Mouse (Mus musculus): ENCODE data around the gene Syngap1.
"Not testable (repeated sequence)": the region's sequence is repeated elsewhere in the genome, so short reads cannot be mapped to it uniquely, and the experiment has no call there.

Syngap1 gene

GRCm38 (mm10) chr17:26956309-26956708 is 15.3 kb downstream of the Syngap1 start:
- peak in 1 of 2 experiments; percentile 15 for DNase-seq (ENCODE audit: low spot score in 2 of 2)

- peak in 1 of 2 experiments; percentile 56 for DNase-seq (ENCODE audit: low spot score in 2 of 2)
Observed at GRCm38 (mm10) chr17:26956895-26957294, 15.8 kb downstream of the Syngap1 start.

GRCm38 (mm10) chr17:26957872-26958271 is 16.8 kb downstream of the Syngap1 start:
- DNase-seq (ENCODE audit: low spot score in 2 of 2), result peak in 1 of 2 experiments; percentile 15

GRCm38 (mm10) chr17:26958880-26959279 is 17.8 kb downstream of the Syngap1 start:
- peak in 1 of 2 experiments; percentile 31 for DNase-seq (ENCODE audit: low spot score in 2 of 2)

- DNase-seq (ENCODE audit: low spot score in 2 of 2), result no peak
Observed at GRCm38 (mm10) chr17:26959815-26960214, 18.8 kb downstream of the Syngap1 start.

GRCm38 (mm10) chr17:26961572-26962240 is 20.7 kb downstream of the Syngap1 start:
- peak in 1 of 2 experiments; percentile 18 for DNase-seq (ENCODE audit: low spot score in 2 of 2)

GRCm38 (mm10) chr17:26966993-26967392 is 25.9 kb downstream of the Syngap1 start:
- no peak for DNase-seq (ENCODE audit: low spot score in 2 of 2)

- no peak for DNase-seq (ENCODE audit: low spot score in 2 of 2)
Observed at GRCm38 (mm10) chr17:26967477-26967876, 26.4 kb downstream of the Syngap1 start.

GRCm38 (mm10) chr17:26968200-26968611 is 27.2 kb downstream of the Syngap1 start:
- no peak for DNase-seq (ENCODE audit: low spot score in 2 of 2)

- DNase-seq (ENCODE audit: low spot score in 2 of 2), result no peak
Observed at GRCm38 (mm10) chr17:26969257-26969656, 28.2 kb downstream of the Syngap1 start.

GRCm38 (mm10) chr17:26970221-26970620 is 29.2 kb downstream of the Syngap1 start:
- no peak for DNase-seq (ENCODE audit: low spot score in 2 of 2)

GRCm38 (mm10) chr17:26971247-26971905 is 30.3 kb downstream of the Syngap1 start:
- no peak for DNase-seq (ENCODE audit: low spot score in 2 of 2)

GRCm38 (mm10) chr17:26972107-26972506 is 31.1 kb downstream of the Syngap1 start:
- no peak for DNase-seq (ENCODE audit: low spot score in 2 of 2)

GRCm38 (mm10) chr17:26972703-26973574 is 31.9 kb downstream of the Syngap1 start, which contains the start of gene Zbtb9:
Gene Zbtb9 (plus strand): TSS chr17:26973167.
- DNase-seq (ENCODE audit: low spot score in 2 of 2), result peak; percentile 93 to 98

- DNase-seq (ENCODE audit: low spot score in 2 of 2), result no peak
Observed at GRCm38 (mm10) chr17:26974547-26974946, 33.5 kb downstream of the Syngap1 start.

GRCm38 (mm10) chr17:26975415-26975814 is 34.4 kb downstream of the Syngap1 start:
- DNase-seq (ENCODE audit: low spot score in 2 of 2), result no peak

GRCm38 (mm10) chr17:26977354-26977753 is 36.3 kb downstream of the Syngap1 start:
- DNase-seq (ENCODE audit: low spot score in 2 of 2), result not testable (repeated sequence)

- peak in 1 of 2 experiments; percentile 66 for DNase-seq (ENCODE audit: low spot score in 2 of 2)
Observed at GRCm38 (mm10) chr17:26979426-26979825, 38.4 kb downstream of the Syngap1 start.

GRCm38 (mm10) chr17:26981050-26981449 is 40.0 kb downstream of the Syngap1 start:
- DNase-seq (ENCODE audit: low spot score in 2 of 2), result no peak

- no peak for DNase-seq (ENCODE audit: low spot score in 2 of 2)
Observed at GRCm38 (mm10) chr17:26983382-26983781, 42.3 kb downstream of the Syngap1 start.

GRCm38 (mm10) chr17:26985503-26986179 is 44.6 kb downstream of the Syngap1 start:
- no peak for DNase-seq (ENCODE audit: low spot score in 2 of 2)
